Mouse (Mus musculus): ENCODE measurements around the gene Metap1. TPM values are rescaled to one million over a fixed set of nuclear protein-coding genes. Genes with fewer than 3 reads are reported as not detected.
"Not testable (repeated sequence)": the region's sequence is repeated elsewhere in the genome, so short reads cannot be mapped to it uniquely, and the experiment has no call there.

Metap1 gene
- polyA plus RNA-seq, 1 experiment from 2014 or later, result 47.7 TPM

- Histone ChIP-seq H3K27ac (no peak overlapping the region), H3K4me3 (no peak overlapping the region), H3K9me3 (no peaks in the 10 kb centered on the region), H3K4me1 (replicated peaks) (peaks cover 9% of the 10 kb centered on the region), H3K36me3 (no peaks in the 10 kb centered on the region), H3K9ac (no peak overlapping the region), H3K4me2 (no peak overlapping the region), H3K27me3 (no peaks in the 10 kb centered on the region)
- WGBS, result 86% methylated on average over 11 of the region's 11 CpGs
- ATAC-seq (ENCODE audit: low FRiP score), result no peak
These were observed 6.1 kb upstream of the Metap1 start for GRCm38 (mm10) chr3:138495166-138496145.

- no peak for ATAC-seq (ENCODE audit: low FRiP score)
- no peak overlapping the region for H3K9ac ChIP-seq
- 0 out of 2 replicates have a peak, but pooled peaks cover 4% of the 10 kb centered on the region for H3K4me1 ChIP-seq (replicated peaks)
- no peak overlapping the region for H3K4me2 ChIP-seq
- H3K27me3 ChIP-seq, result no peaks in the 10 kb centered on the region
- WGBS, result 33% methylated on average over 1 of the region's 1 CpGs
- H3K4me3 ChIP-seq, result no peak overlapping the region
- H3K36me3 ChIP-seq, result no peaks in the 10 kb centered on the region
- no peaks in the 10 kb centered on the region for H3K9me3 ChIP-seq
- no peak overlapping the region for H3K27ac ChIP-seq
These were observed 5.2 kb upstream of the Metap1 start for GRCm38 (mm10) chr3:138494565-138494964.

GRCm38 (mm10) chr3:138493668-138494067, 4.4 kb upstream of the Metap1 start:
- Histone ChIP-seq H3K4me2 (no peak overlapping the region), H3K9me3 (no peaks in the 10 kb centered on the region), H3K27me3 (no peaks in the 10 kb centered on the region), H3K4me1 (replicated peaks) (no peaks in the 10 kb centered on the region), H3K9ac (no peak overlapping the region), H3K36me3 (no peaks in the 10 kb centered on the region), H3K4me3 (no peak overlapping the region), H3K27ac (no peak overlapping the region)
- no peak for ATAC-seq (ENCODE audit: low FRiP score)
- WGBS, result 84% methylated on average over 3 of the region's 3 CpGs

- Histone ChIP-seq H3K27ac (no peak overlapping the region), H3K27me3 (no peaks in the 10 kb centered on the region), H3K9me3 (no peaks in the 10 kb centered on the region), H3K4me3 (peak overlapping the region; percentile 86), H3K4me2 (peak overlapping the region; percentile 56), H3K36me3 (peaks cover 10% of the 10 kb centered on the region), H3K4me1 (replicated peaks) (peaks cover 15% of the 10 kb centered on the region), H3K9ac (peak overlapping the region; percentile 67)
- peak; percentile 21; the same call in 1 of the 2 replicates for ATAC-seq (ENCODE audit: low FRiP score)
- 29% methylated on average over 6 of the region's 6 CpGs for WGBS
These were observed 671 bp upstream of the Metap1 start for GRCm38 (mm10) chr3:138490034-138490337.

- Histone ChIP-seq H3K4me1 (replicated peaks) (peaks cover 15% of the 10 kb centered on the region), H3K4me3 (peak overlapping the region; percentile 86), H3K36me3 (peaks cover 16% of the 10 kb centered on the region), H3K9ac (peak overlapping the region; percentile 89), H3K27ac (peak overlapping the region; percentile 87), H3K9me3 (no peaks in the 10 kb centered on the region; the same call in 1 of the 2 replicates), H3K4me2 (peak overlapping the region; percentile 73), H3K27me3 (no peaks in the 10 kb centered on the region)
- WGBS, result under 1% methylated on average over 61 of the region's 61 CpGs
- ATAC-seq (ENCODE audit: low FRiP score), result peak; percentile 89
These were observed 560 bp downstream of the Metap1 start for GRCm38 (mm10) chr3:138488584-138489326.

- no peak overlapping the region for H3K4me3 ChIP-seq
- peaks cover 18% of the 10 kb centered on the region for H3K4me1 ChIP-seq (replicated peaks)
- H3K4me2 ChIP-seq, result no peak overlapping the region
- peaks cover 38% of the 10 kb centered on the region for H3K36me3 ChIP-seq
- WGBS, result 99% methylated on average over 2 of the region's 2 CpGs
- no peak overlapping the region for H3K9ac ChIP-seq
- ATAC-seq (ENCODE audit: low FRiP score), result no peak
- no peak overlapping the region for H3K27ac ChIP-seq
- H3K9me3 ChIP-seq, result no peaks in the 10 kb centered on the region; the same call in 1 of the 2 replicates
- H3K27me3 ChIP-seq, result no peaks in the 10 kb centered on the region
These were observed 6.1 kb downstream of the Metap1 start for GRCm38 (mm10) chr3:138483240-138483639.

GRCm38 (mm10) chr3:138481526-138482284, 7.6 kb downstream of the Metap1 start:
- peaks cover 40% of the 10 kb centered on the region for H3K36me3 ChIP-seq
- peaks cover 5% of the 10 kb centered on the region for H3K4me1 ChIP-seq (replicated peaks)
- no peaks in the 10 kb centered on the region for H3K27me3 ChIP-seq
- 65% methylated on average over 14 of the region's 14 CpGs for WGBS
- no peak for ATAC-seq (ENCODE audit: low FRiP score)
- no peak overlapping the region for H3K4me3 ChIP-seq
- no peak overlapping the region for H3K4me2 ChIP-seq
- H3K27ac ChIP-seq, result no peak overlapping the region
- no peaks in the 10 kb centered on the region; the same call in 1 of the 2 replicates for H3K9me3 ChIP-seq
- no peak overlapping the region for H3K9ac ChIP-seq

- Histone ChIP-seq H3K4me3 (no peak overlapping the region), H3K27ac (no peak overlapping the region), H3K9ac (no peak overlapping the region), H3K27me3 (no peaks in the 10 kb centered on the region), H3K9me3 (no peaks in the 10 kb centered on the region), H3K4me2 (no peak overlapping the region), H3K36me3 (peaks cover 28% of the 10 kb centered on the region), H3K4me1 (replicated peaks) (peaks cover 5% of the 10 kb centered on the region)
- 95% methylated on average over 8 of the region's 8 CpGs for WGBS
- ATAC-seq (ENCODE audit: low FRiP score), result no peak
These were observed 9.8 kb downstream of the Metap1 start for GRCm38 (mm10) chr3:138479489-138479888.

- Histone ChIP-seq H3K4me2 (no peak overlapping the region), H3K27ac (no peak overlapping the region), H3K9ac (no peak overlapping the region), H3K4me1 (replicated peaks) (no peaks in the 10 kb centered on the region), H3K36me3 (peaks cover 56% of the 10 kb centered on the region), H3K27me3 (no peaks in the 10 kb centered on the region), H3K4me3 (no peak overlapping the region), H3K9me3 (no peaks in the 10 kb centered on the region)
- no peak for ATAC-seq (ENCODE audit: low FRiP score)
- WGBS, result 85% methylated on average over 3 of the region's 3 CpGs
These were observed 18.2 kb downstream of the Metap1 start for GRCm38 (mm10) chr3:138471066-138471465.

GRCm38 (mm10) chr3:138466656-138467055, 22.7 kb downstream of the Metap1 start:
- not testable (repeated sequence) for H3K27me3 ChIP-seq; H3K27ac ChIP-seq; ATAC-seq (ENCODE audit: low FRiP score); H3K4me2 ChIP-seq; H3K4me1 ChIP-seq (replicated peaks); H3K9ac ChIP-seq; H3K9me3 ChIP-seq; H3K4me3 ChIP-seq
- peaks cover 76% of the 10 kb centered on the region for H3K36me3 ChIP-seq
- 91% methylated on average over 1 of the region's 1 CpGs for WGBS

GRCm38 (mm10) chr3:138464573-138465147, 24.7 kb downstream of the Metap1 start:
- H3K9ac ChIP-seq, result no peak overlapping the region
- no peaks in the 10 kb centered on the region for H3K27me3 ChIP-seq
- H3K27ac ChIP-seq, result no peak overlapping the region
- H3K9me3 ChIP-seq, result no peaks in the 10 kb centered on the region
- H3K4me1 ChIP-seq (replicated peaks), result no peaks in the 10 kb centered on the region
- 86% methylated on average over 16 of the region's 16 CpGs for WGBS
- no peak overlapping the region for H3K4me2 ChIP-seq
- no peak for ATAC-seq (ENCODE audit: low FRiP score)
- no peak overlapping the region for H3K4me3 ChIP-seq
- peaks cover 78% of the 10 kb centered on the region for H3K36me3 ChIP-seq

GRCm38 (mm10) chr3:138463807-138464206, 25.5 kb downstream of the Metap1 start:
- no peaks in the 10 kb centered on the region for H3K4me1 ChIP-seq (replicated peaks)
- H3K4me3 ChIP-seq, result no peak overlapping the region
- H3K36me3 ChIP-seq, result peaks cover 77% of the 10 kb centered on the region
- no peak overlapping the region for H3K9ac ChIP-seq
- WGBS, result 96% methylated on average over 6 of the region's 6 CpGs
- no peaks in the 10 kb centered on the region for H3K27me3 ChIP-seq
- no peak overlapping the region for H3K27ac ChIP-seq
- H3K4me2 ChIP-seq, result no peak overlapping the region
- no peak for ATAC-seq (ENCODE audit: low FRiP score)
- no peaks in the 10 kb centered on the region for H3K9me3 ChIP-seq

Measured in hindbrain, embryonic 13.5 days (tissue).